Mouse (Mus musculus): ENCODE measurements around the gene Gm13040.
"Not testable (repeated sequence)": the region's sequence is repeated elsewhere in the genome, so short reads cannot be mapped to it uniquely, and the experiment has no call there.

The Gm13040 gene

DNA sequence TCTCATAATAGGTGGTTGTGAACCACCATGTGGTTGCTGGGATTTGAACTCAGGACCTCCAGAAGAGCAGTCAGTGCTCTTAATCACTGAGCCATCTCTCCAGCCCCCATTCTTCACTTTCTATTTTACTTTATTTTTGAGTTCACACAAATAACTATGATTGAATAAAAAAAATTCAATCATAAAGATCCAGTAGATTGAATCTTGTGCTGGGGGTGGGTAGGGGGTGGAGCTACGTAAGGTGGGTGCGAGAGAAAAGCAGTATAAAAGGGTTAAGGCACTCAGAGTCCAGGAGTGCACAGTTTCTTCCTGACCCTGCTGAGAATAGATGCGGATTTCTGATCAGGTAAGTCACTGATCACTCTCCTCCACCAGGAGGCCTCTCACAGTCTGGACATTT lies at the start of gene Gm13040:
Gene Gm13040 (plus strand): TSS at position 301 of the 400 bp plus-strand sequence.
- DNase-seq: not testable (repeated sequence)

- DNase-seq: no peak
Observed at GRCm38 (mm10) chr4:143511043-143511442, 24.7 kb upstream of the Gm13040 start, which contains the start of gene Gm13043. TSS of gene Gm13043 (plus strand) at chr4:143511343.

DNA sequence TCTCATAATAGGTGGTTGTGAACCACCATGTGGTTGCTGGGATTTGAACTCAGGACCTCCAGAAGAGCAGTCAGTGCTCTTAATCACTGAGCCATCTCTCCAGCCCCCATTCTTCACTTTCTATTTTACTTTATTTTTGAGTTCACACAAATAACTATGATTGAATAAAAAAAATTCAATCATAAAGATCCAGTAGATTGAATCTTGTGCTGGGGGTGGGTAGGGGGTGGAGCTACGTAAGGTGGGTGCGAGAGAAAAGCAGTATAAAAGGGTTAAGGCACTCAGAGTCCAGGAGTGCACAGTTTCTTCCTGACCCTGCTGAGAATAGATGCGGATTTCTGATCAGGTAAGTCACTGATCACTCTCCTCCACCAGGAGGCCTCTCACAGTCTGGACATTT lies 15.6 kb downstream of the Gm13040 start, which contains the start of the genes BC080695 and Gm13057:
Gene BC080695 (plus strand): TSS at position 301 of the 400 bp plus-strand sequence.
Gene Gm13057 (plus strand): TSS at position 310 of the 400 bp plus-strand sequence.
- not testable (repeated sequence) for DNase-seq
